Mouse (Mus musculus): ENCODE data around the gene Tle6. TPM values are rescaled to one million over a fixed set of nuclear protein-coding genes. Genes with fewer than 3 reads are reported as not detected.

Gene Tle6
- total and polyA plus RNA-seq, 3 experiments, result 16.9 to 31.9 TPM; not detected in 1

DNA sequence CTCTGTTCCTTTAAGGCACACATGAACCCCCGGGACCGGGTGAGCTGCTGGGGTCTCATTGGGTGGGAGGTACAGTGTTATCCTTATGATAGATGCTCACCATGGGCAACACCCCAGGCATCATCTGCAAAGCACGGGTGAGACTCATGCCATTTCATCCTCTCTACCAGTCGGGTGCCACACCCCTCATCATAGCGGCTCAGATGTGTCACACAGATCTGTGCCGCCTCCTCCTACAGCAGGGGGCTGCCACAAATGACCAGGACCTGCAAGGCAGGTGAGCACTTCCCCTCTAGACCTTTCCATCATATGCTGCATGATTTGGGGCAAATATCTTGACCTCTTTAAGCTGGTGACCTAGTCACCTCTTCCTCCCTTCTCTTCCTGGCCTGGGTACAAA lies 37.2 kb upstream of the Tle6 start:
- no peak for DNase-seq (ENCODE audit: low read depth, low spot score)
- Histone ChIP-seq H3K79me2 (ENCODE audit: control insufficient read depth, insufficient read depth, low read length, poor library complexity) (no peaks in the 10 kb centered on the region), H3K4me3 (ENCODE audit: control insufficient read depth in 1 of 2, insufficient read depth in 1 of 2, low read depth in 2 of 2, low read length in 2 of 2) (no peak overlapping the region), H3K4me1 (ENCODE audit: control insufficient read depth in 1 of 2, insufficient read depth in 2 of 2, low read length in 2 of 2) (peaks cover 2 to 14% of the 10 kb centered on the region in 2 experiments; a peak in 3 of 4 replicates), H3K9me3 (replicated peaks; ENCODE audit: insufficient read depth, low read length) (no peaks in the 10 kb centered on the region), H3K27ac (ENCODE audit: control insufficient read depth, low read depth, low read length) (no peak overlapping the region), H3K27me3 (ENCODE audit: control insufficient read depth in 1 of 2, insufficient read depth in 2 of 2, low read length in 2 of 2) (no peaks in the 10 kb centered on the region), H3K36me3 (ENCODE audit: control insufficient read depth in 1 of 2, insufficient read depth in 2 of 2, low read length in 2 of 2) (peaks cover 0 to 6% of the 10 kb centered on the region in 2 experiments; a peak in 2 of 4 replicates), H3K9ac (ENCODE audit: control insufficient read depth, low read depth, low read length, poor library complexity, severe bottlenecking) (no peak overlapping the region)
- TF ChIP-seq TAL1 (IDR thresholded peaks at IDR 0.05; ENCODE audit: low read length) (no peak), USF1 (IDR thresholded peaks at IDR 0.05; ENCODE audit: low read depth, low read length) (no peak), POLR2AphosphoS2 (IDR thresholded peaks at IDR 0.05; ENCODE audit: low read length) (no peak), MYB (IDR thresholded peaks at IDR 0.05; ENCODE audit: low read depth, low read length) (no peak), MAFK (IDR thresholded peaks at IDR 0.05; ENCODE audit: borderline replicate concordance, low read depth, low read length) (no peak), ZKSCAN1 (IDR thresholded peaks at IDR 0.05; ENCODE audit: low read depth, low read length) (no peak), MYC (IDR thresholded peaks at IDR 0.05; ENCODE audit: low read depth, low read length) (no peak), BHLHE40 (IDR thresholded peaks at IDR 0.05; ENCODE audit: borderline replicate concordance, low read depth, low read length) (no peak), NELFE (IDR thresholded peaks at IDR 0.05; ENCODE audit: low read depth, low read length) (no peak), ZC3H11A (IDR thresholded peaks at IDR 0.05; ENCODE audit: low read depth, low read length) (no peak), HCFC1 (IDR thresholded peaks at IDR 0.05; ENCODE audit: low read depth, low read length) (no peak), TBP (IDR thresholded peaks at IDR 0.05; ENCODE audit: low read depth, low read length) (no peak), USF2 (IDR thresholded peaks at IDR 0.05; ENCODE audit: borderline replicate concordance in 1 of 2, insufficient read depth in 1 of 2, low read depth in 1 of 2, low read length in 2 of 2) (no peak), ETS1 (IDR thresholded peaks at IDR 0.05; ENCODE audit: low read depth, low read length) (no peak), SMC3 (IDR thresholded peaks at IDR 0.05; ENCODE audit: low read depth, low read length) (no peak), UBTF (IDR thresholded peaks at IDR 0.05; ENCODE audit: borderline replicate concordance, insufficient read depth, low read depth, low read length) (no peak), MAX (IDR thresholded peaks at IDR 0.05; ENCODE audit: low read length) (no peak)

DNA sequence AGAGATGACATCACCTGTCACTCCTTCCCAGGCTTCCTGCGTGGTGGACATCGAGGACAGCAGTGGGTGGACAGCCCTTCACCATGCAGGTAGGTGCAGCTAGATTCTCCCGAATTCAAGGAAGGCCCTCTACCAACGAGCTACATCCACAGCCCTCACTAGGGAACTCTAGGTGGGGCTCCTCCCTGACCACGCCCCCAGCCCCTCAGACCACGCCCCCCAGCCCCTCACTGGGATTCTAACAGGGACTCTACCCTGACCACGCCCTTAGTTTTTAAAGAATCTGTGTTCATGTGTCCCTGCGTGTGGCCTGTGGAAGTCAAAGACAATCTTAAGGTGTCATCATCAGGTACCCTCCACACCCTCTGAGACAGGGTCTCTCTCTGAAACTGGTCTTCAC lies 35.5 kb upstream of the Tle6 start:
- Histone ChIP-seq H3K4me1 (ENCODE audit: control insufficient read depth in 1 of 2, insufficient read depth in 2 of 2, low read length in 2 of 2) (peaks cover 0 to 10% of the 10 kb centered on the region in 2 experiments; a peak in 3 of 4 replicates), H3K27me3 (ENCODE audit: control insufficient read depth in 1 of 2, insufficient read depth in 2 of 2, low read length in 2 of 2) (no peaks in the 10 kb centered on the region), H3K79me2 (ENCODE audit: control insufficient read depth, insufficient read depth, low read length, poor library complexity) (no peaks in the 10 kb centered on the region), H3K4me3 (ENCODE audit: control insufficient read depth in 1 of 2, insufficient read depth in 1 of 2, low read depth in 2 of 2, low read length in 2 of 2) (no peak overlapping the region), H3K36me3 (ENCODE audit: control insufficient read depth in 1 of 2, insufficient read depth in 2 of 2, low read length in 2 of 2) (peaks cover 0 to 6% of the 10 kb centered on the region in 2 experiments; a peak in 2 of 4 replicates), H3K9ac (ENCODE audit: control insufficient read depth, low read depth, low read length, poor library complexity, severe bottlenecking) (no peak overlapping the region), H3K27ac (ENCODE audit: control insufficient read depth, low read depth, low read length) (no peak overlapping the region), H3K9me3 (replicated peaks; ENCODE audit: insufficient read depth, low read length) (no peaks in the 10 kb centered on the region)
- DNase-seq (ENCODE audit: low read depth, low spot score), result peak; percentile 42
- TF ChIP-seq ZKSCAN1 (IDR thresholded peaks at IDR 0.05; ENCODE audit: low read depth, low read length), result no peak
- TF ChIP-seq JUND (IDR thresholded peaks at IDR 0.05; ENCODE audit: low read depth, low read length), result no peak
- TF ChIP-seq RCOR1 (IDR thresholded peaks at IDR 0.05; ENCODE audit: low read depth, low read length), result no peak
- TF ChIP-seq ELF1 (IDR thresholded peaks at IDR 0.05; ENCODE audit: low read depth, low read length), result no peak
- TF ChIP-seq POLR2A (IDR thresholded peaks at IDR 0.05; ENCODE audit: control insufficient read depth in 1 of 2, insufficient read depth in 1 of 2, low read depth in 1 of 2, low read length in 2 of 2, poor library complexity in 1 of 2), result no peak
- TF ChIP-seq EP300 (IDR thresholded peaks at IDR 0.05; ENCODE audit: low read depth in 1 of 2, low read length in 2 of 2), result no peak
- TF ChIP-seq CHD2 (IDR thresholded peaks at IDR 0.05; ENCODE audit: low read length), result no peak
- no peak for TF ChIP-seq TAL1 (IDR thresholded peaks at IDR 0.05; ENCODE audit: low read length)
- TF ChIP-seq CHD1 (IDR thresholded peaks at IDR 0.05; ENCODE audit: low read depth, low read length), result no peak
- TF ChIP-seq POLR2AphosphoS5 (IDR thresholded peaks at IDR 0.05; ENCODE audit: borderline replicate concordance, low read depth, low read length), result no peak
